Mouse (Mus musculus): Measurements from ENCODE around the gene Tmtc1.

Tmtc1 gene

DNA sequence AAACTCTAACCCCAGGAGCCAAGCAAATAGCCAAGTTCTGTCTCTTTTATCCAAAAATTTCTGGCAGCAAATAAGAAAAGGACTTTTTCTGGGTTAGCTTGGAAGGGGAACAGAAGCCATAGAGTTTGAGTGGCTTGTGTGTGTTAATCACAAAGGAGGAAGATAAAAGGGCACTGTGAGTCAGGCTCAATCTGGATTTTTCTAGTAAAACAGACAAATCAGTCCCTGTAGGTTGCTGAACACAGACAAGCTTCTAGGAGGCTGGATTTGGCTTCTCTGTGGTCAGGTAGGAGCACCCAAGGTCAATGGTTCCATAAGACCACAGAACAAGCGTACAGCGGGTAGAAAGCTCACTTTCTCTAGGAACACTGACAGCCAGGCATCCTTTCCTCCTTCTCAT, 141.9 kb downstream of the Tmtc1 start:
- no peak for DNase-seq

DNA sequence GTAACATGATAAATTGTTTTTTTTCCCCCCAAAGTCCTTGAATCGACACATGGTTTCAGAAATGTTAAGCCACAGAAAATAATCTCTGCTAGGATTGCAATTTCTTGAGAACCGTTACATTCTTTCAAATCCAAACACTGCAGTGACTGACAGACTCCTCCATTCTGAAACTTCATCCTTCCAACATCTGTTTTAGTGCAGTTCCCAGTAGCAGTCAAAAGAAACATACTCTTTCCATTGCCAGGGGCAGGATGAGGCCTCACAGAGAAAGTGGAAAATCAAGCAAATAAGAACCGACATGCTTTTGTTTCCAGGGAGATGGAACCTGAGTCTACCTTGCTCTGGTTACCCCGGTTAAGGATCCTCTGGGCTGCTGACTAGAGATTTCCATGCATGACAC, 147.1 kb downstream of the Tmtc1 start:
- no peak for DNase-seq

DNA sequence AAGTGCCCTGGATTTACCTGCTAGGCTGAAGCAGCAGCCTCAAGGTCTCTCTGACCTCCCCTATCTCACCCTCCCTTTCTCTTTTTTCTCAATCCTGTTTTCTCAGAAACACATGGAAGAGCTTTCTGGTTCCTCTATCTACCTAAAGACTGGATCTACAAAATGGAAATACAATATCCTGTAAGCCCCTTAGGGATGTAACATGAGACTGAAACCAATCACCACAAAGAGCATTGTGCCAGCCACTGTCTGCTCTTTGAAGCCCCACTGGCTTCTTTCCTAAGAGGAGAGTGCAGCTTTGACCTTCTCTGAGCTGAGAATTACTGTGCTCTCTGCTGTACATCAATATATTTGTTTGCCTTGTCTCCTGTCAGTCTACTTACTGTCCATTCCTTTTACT, 147.8 kb downstream of the Tmtc1 start:
- no peak for DNase-seq

DNA sequence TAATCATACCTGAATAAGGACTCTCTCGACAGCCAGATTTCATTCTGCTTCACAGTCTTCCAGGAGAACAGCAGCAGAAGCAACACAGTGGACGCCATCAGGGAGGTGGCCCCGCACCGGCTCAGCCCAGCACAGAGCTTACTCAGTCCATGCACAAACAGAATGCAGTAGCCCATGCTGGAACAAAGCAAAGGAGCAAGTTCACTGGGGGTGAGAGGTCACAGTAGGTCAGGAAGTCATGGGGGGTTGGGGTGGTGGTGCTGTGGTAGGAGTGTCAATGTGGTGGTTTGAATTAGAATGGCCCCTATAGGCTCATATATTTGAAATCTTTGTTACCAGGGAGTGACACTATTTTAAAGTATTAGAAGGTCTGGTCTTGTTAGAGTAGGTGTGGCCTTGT, 149.7 kb downstream of the Tmtc1 start:
- DNase-seq, result no peak

DNA sequence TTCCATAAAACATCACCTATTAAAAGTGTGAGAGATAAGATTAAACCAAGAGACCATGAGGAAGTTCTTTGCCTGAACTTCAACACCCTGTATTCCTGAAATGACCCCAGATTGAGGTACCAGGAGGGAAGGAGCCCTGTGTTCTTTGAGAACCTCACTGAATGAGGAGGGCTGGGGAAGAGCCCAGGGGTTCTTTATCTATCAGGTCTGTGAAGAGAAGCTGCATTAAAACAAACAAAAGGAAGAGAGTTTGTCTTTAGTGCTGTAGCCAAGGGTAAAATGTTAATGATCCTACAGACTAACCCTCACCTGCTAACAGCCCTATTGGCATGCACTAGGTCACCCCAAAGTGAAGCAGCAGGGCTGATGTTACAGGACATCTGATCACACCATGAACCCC, 153.3 kb downstream of the Tmtc1 start:
- no peak for DNase-seq

DNA sequence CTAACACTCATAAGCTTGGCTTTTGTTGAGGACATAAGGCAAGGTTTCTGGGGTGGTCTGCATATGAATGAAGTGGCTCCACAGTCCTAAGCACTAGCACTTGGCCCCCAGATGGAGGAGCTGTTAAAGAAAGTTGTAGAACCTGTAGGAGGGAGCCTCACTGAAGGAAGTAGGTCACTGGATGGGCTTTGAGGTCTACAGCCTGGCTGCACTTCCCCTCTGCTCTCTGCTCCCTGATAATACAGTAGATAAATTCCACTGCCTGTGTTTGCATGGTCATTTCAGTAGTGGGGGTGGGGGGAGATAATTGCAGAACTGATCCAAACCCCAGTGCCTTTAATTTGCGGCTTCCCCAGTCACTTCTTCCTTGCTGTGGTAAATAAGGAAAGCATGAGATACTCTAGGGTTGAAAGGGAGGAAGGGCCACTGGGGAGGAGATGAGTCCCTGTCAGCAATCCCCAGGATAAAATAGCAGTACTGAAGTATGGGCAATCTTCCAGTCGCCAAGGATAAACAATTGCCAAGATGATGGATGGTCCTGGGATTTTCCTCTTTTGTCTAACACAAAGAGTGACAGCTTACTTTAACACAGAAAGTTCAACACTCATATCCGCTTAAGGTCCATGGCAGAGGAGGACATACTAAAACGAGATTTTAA, 160.8 kb downstream of the Tmtc1 start:
- no peak for DNase-seq

DNA sequence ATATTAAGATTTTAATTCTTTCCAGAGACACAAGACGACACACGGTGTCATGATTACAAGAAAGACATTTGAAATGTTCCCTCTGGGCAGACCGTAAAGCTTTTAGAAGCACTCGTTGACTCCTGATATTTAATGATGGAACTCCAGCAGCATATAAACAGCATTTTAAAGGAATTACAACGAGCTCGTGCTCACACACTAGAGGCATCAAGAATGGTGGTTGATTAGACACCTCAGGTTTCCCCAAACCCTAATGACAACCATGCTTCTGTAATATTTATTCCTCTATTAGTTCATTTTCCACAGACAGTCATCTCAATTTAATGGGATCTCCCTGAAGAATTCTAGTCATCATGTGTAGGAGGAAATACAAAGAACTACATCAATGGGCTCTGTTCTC, 164.9 kb downstream of the Tmtc1 start:
- no peak for DNase-seq

DNA sequence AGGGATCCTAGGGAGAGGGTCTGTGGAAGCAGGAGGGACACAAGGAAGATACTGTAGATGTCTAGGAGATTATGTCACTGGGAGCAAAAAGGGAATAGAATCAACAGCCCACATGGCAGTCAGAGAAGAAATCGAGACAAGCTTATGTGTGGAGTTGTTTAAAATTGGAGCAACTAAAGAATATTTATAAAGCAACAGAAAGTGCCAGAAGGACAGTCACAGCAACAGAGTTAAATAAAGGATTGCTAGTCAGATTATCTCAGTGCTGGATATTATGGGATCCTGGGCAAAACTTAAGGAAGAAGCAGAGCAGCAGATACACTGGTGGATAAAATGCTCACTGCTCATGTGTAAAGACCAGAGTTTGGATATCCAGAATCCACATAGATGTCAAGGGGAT, 167.8 kb downstream of the Tmtc1 start:
- DNase-seq, result no peak

DNA sequence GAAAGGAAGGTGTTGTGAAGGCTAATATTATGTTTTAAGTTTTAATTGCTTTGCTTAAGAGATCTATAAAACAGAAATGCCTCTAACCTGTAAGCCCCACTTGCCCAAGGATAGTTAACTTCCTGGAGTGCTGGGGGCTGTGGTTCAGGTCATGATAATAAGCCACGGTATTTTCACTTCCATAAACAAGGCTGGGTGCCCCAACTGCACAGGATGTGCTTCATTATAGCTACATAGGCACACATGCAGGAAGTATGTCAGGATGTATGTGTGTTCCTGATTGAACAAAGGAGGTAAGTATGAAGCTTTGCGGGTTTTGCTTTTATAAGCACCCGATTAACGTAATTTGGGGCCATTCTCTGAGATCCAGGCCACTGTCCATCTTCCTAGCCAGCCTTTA, 169.1 kb downstream of the Tmtc1 start:
- no peak for DNase-seq

DNA sequence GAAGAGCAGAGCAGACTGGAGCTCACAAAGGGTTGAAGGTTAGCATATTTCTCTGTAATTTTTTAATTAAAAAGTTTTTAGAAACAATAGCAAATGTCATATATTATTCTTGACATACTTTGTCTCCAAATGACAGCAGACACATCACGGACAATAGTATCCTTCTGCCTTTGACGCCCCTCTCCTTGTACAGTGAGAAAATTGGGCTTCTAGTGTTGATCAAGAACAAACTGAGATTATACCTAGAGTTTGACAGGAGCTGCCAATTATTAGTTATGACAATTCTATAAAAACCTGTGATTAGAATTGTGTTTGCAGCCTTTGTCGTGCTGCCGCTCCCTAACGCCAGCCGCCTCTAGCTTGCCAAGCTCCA, 183.5 kb downstream of the Tmtc1 start:
- DNase-seq, result no peak

DNA sequence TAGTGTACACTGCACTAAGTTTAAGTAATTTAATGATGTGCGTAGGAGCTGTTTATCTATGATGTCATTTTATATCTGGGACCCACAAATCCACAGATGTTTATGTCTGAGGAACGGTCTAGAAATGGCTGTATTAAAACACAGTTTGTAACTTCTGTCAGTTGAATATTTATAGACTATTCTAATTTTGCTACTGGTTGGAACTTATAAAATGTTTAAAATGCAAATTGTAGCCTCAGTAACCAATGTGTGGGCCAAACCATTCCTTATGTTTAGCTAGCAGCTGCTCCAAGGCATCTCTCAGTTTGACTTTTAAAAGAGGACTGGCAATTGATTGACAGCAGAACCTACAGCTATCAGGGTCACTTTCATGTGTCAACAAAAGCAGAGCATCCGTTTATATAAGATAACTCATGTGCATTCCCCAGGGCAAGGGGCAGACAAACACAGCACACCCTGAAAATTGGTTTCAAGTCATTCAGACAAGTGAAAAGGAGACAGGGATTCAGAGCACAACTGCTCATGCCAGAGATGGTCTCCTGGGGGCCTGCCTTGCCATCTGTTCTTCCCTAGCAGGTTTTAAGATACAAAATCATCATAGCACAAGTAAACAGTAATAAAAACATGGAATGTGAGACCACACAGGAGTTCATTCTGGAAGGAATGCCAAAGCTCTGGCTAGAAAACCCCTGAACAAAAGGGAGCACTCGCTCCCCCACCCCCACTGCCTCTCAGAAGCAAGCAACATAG, 184.0 kb downstream of the Tmtc1 start:
- no peak for DNase-seq

DNA sequence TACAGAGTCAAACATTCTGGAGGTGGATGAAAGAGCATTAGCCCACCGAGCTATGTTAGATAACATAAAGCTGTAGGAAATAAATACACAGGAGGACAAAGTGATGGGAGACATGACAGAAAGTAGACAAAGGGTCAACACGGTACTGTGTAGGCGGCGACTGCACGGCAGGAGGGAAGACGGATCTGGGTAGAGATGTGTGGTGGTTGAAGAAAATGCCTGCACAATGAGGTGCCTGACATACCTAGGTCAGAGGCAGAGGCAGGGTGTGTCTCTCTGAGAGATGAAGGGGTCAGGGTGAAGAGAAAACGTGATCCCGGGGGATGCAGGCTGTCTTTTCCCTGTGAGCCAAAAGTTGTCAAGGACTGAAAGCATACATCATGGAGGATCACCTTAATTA, 185.1 kb downstream of the Tmtc1 start:
- DNase-seq, result no peak

DNA sequence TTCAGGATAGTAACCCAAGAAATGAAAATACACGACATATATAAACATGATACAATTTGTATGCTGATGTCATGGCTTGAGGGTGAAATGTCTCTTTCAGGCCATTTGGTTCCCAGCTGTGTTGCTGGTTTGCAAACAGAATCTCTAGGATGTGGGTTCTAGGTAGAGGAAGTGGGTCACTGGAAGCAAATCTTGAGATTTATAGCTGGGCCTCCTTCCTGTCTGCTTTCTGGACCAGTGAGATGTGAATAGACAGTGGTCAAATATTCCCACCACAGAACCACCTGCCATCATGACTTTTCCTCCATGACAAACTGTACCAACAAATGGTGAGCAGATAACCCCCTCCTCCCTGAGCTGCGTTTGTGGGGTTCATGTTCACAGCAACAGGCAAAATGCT, 186.4 kb downstream of the Tmtc1 start:
- no peak for DNase-seq

DNA sequence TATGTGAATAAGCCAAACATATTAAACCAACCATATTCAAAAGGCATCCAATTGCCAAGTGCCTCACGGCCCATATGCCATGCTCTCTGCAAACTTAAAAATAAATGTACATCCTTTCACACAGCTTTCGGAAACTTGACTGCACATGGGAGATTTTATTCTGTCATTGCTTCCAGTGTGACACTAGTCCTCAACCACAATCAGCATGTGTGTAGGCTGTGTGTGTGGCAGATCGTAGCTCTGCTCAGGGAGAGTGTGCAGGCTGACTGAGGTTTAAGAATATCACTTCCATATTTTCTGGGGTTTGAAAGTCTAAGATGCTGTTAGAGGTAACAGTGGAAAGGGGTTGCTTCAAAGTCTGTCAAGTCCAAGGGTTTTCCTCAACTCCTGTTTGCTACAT, 188.1 kb downstream of the Tmtc1 start:
- no peak for DNase-seq

DNA sequence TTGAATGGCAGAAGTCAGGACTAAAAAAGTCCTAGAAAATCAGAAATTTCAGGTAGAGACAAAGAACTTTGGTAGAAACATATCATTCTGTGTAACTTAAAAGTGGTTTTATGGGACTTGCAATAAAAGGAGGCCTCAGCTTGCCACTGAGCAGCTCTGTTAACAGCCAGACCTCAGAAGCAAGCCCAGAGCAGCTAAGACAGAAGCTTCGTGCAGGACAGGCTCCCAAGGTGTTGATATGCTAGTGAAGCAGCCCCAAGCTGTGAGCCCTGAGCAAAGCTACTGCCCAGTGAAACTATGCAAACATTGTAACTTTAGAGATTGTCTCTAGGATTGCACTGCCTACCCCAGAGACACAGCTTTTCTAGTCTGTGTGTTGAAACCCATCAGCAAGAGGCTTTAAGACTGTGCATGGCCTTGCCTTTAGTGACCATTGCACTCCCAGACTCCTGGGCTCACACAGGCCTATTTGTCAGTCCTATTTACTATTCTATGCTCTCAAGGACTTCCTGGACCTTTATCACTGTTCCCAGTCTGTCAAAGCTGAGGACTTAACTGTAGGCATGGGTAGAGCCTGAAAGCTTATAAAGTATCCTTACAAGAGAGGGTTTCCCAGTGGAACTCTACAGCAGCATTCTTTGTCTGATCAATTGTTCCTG, 188.7 kb downstream of the Tmtc1 start:
- DNase-seq, result no peak

DNA sequence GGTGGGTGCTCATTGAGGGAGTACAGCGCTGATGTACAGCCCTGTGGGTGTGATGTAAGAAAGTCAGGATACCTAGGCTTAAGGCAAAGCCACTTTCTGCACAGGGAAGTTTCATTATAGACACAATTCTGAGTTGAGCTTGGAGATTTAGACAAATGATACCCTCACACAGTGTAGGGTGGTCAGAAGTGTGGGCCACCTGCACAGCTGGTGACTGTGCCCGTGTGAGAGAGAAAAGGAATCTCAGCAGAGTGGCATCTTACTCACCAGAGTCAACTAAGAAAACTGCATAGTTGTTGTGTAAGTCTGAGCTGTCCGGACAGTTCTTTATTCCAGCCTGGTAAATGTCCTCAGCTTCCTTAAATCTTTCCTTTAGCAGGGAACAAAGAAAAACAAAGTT, 195.0 kb downstream of the Tmtc1 start:
- no peak for DNase-seq

DNA sequence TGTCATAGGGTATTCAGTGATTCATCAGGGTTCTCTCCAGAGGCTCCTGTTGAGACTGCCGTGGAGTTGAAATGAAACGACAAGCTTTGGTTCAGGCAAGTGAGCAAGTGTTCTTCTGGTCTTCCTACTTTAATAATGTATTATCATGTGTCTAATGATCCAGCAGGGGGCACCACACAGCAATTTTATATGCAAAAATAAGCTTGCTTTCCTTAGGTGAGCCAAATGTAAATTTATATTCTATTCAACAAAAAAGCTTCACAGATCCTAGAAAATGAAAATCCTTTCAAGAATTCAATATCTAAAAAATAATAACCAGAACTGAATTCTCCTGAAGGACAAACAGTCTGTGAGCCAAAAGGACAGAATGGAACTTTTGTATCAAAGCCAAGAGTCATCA, 195.6 kb downstream of the Tmtc1 start:
- no peak for DNase-seq

DNA sequence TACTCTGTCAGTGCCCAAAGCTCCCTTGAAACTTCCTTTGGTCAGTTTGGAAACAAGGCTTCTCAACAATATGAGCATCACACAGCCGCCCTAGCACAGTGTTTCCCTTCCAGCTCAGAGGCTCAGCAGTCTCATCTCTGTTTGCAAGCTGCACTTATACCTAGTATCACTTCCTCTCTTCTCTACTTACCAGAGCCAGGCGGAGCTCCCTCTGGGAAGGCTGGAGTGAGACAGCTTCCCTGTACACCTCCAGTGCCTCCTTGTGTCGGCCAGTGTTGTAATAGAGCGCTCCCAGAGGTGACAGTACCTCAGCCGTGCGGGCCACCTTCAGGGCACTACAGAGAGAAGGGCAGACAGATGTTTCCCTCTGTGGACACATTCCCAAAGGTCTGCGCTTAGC, 197.6 kb downstream of the Tmtc1 start:
- no peak for DNase-seq

DNA sequence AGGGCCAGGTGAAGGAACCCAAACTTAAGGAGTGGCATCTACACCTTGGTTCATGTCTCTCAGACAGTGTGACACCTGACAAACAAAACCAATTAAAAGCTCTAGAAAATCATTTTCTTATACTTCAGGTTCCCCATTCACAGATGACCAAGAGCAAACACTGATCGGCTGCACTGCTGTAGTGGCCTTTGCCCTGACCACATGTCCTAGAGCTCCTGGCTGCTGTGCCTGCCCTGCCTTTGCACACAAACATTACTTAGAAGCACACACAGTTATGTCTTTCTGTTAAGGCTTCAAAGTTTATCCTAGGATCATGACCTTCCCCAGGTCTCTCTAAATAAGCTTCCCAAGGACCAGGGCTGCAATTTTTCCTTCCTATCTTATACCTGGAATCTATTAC, 199.4 kb downstream of the Tmtc1 start:
- no peak for DNase-seq

DNA sequence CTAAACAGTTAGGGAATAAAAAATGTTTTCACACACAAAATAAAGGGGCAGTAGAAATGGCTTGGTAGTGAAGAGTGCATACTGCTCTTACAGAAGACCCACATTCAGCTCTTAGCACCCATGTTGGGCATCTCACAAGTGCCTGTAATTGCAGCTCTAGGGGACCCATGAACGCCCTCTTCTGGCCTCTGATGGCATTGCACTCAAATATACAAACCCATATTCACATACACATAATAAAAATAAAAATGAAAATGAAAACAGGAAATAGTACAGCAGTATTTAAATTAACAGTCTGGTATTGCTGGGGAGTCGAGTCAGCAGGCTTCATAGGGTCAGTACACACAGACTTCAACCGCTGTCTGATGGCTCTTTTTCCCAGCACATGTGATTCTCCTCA, 201.9 kb downstream of the Tmtc1 start:
- DNase-seq, result no peak

DNA sequence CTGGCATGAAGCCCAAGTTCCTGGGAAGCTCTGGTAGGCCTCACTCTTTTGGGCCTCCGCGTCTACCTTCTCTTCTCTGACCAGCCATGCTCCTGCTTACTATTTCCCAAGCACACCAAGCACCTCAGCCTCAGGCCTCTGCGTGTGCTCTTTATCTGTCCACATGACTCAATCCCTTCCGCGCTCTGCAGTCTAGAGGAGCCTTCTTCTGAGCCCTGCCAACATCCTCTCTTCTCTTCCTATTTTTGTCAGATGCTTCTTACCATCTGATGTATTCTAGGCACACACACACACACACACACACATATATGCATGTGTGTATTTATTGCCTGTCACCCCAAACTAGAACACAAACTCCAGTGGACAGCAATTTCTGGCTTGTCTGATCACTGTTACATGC, 202.5 kb downstream of the Tmtc1 start:
- no peak for DNase-seq

DNA sequence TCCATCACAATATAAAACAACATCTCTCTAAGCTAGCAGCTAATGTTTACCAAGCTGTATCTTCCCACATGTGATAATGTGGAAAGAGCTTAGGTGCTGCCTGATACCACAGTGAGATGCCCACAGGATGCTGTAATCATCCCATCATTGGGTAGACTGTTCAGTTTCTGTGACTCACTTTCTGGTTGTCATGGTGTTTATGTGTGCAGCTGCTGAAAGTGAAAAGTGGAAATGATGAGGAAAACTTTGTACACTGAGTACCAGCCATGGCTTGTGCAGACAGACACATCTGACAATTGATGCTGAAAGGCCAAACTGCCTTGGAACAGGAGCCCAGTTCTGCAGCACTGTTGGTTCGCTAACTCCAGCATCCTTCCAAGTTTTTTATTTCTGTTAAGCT, 204.9 kb downstream of the Tmtc1 start:
- DNase-seq, result no peak

DNA sequence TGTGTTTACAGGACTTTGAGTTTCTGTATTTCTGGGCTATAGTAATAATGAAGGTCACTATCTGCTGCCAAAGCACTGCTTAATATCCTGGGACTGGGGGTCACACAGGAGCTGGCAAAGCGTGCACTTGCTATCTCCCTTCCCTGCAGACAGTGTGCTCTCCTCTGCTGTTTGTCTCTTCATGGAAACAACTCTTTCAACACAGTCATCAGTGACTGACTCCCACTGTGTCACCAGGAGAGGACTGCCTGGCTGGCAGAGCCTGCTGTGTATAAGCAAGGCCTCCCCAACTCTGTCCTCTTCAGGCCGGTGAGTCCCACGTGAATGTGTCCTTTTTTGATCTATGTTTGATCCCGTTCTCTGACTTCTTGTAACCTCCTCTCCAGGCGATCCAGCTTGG, 206.7 kb downstream of the Tmtc1 start:
- DNase-seq, result no peak

DNA sequence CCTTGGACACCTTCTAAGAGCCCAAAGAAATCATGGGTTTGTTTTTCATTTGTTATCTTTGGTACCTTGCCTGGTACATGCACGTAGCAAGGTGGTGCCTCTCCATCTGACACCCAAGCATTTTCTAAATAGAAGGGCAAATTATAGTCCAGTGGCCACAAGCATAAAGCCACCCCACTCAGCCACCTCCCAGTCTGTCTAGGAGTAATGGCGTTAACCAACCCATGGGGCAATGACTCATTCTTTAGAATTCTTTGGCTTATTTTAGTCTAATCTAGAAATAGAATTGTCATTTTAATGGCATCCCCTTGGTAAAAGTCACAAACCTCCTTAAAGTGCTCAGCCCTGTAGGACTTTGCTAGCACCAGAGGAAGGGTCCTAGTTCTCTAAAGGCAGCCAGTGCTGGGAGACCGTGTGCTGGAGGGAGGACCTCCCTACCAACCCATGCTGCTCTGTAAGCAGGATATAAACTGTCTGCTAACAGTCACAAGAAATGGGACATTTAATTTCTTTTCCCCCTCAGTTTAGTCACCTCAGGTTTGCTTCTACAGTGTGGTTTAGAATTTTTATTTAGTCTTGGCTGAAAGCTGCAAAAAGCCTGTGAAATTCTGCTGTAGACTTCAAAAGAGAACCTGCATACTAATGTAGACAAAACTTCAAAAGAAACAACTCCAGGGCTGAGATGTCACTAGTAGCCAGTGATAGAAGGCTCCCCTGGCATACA, 209.9 kb downstream of the Tmtc1 start:
- no peak for DNase-seq

All from right cerebral cortex, postnatal 25 days (tissue).